Mouse (Mus musculus): Measurements from ENCODE around the gene Orc3.
"Not testable (repeated sequence)": the region's sequence is repeated elsewhere in the genome, so short reads cannot be mapped to it uniquely, and the experiment has no call there.

Orc3 gene

DNA sequence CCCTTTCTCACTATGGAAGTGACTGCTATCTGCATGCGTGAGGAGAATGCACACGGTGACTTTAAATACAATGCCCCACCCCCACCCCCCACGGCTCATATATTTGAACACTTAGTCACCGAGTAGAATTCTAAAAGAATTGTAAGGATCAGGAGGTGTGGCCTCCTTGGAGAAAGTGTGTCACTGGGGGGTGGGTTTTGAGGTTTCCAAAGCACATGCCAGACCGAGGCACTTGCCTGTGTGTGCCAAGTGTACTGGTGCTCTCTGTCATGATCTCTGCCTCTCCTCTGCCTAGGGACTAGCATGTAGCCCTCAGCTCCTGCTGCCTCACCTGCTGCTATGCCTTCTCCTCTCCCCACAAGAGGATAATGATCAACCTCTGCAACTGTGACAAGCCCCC, 32.3 kb downstream of the Orc3 start:
- no peak for DNase-seq (ENCODE audit: low spot score in 2 of 2)

DNA sequence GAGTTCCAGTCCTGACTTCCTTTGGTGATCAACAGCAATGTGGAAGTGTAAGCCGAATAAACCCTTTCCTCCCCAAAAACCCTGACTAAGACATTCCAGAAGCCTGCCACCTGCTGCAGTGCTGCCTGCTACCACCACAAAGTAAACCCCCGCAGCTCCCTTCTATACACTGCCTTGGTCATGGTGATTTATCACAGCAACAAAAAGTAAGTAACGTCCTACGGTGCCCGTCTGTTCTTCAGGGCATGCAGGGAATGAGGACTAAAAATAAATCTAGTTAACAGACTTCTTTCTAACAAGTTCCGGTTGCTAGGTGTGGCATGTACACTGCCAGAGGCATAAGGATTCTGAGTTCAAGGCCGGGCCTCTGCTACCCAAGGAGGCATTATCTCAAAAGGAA, 32.8 kb downstream of the Orc3 start:
- peak; percentile 40 to 54 for DNase-seq (ENCODE audit: low spot score in 2 of 2)

GRCm38 (mm10) chr4:34581489-34581888, 33.3 kb downstream of the Orc3 start:
- not testable (repeated sequence) for DNase-seq (ENCODE audit: low spot score in 2 of 2)

DNA sequence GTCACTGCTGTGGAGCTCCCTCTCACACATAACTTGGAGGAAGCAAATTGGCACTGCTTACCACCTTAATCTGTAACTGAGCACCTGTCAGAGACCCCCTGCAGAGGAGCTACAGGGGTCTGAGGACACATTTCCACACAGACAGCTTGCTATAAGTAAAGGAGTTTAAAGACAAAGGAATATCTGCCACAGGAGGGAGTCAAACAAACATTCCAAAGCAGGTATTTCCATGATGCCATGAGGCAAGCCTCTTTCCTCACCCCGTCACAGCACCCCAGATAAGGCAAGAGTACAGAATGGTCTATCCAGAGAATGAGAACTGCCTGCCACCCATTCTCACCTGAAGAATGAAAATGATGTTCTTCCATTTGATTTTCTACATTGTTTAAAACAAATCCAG, 35.5 kb downstream of the Orc3 start:
- DNase-seq (ENCODE audit: low spot score in 2 of 2), result no peak

DNA sequence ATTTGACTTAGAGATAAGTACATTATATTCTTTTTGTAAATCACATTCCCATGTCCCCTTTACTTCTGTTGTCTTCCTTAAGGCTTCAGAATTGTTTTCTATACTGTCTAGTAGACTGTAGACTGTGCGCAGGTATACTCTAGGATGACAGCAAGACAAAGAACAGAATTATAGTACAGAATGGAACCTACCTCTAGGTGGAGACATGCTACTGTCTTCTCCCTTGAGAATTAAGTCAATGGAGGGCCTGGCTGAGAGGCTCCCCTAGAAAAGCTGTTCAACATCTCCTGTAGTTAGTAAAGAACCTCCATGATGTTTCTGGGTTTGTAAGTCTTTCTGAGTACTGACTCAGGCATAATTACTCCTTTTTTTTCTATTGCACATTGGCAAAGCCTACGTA, 37.7 kb downstream of the Orc3 start:
- no peak for DNase-seq (ENCODE audit: low spot score in 2 of 2)

DNA sequence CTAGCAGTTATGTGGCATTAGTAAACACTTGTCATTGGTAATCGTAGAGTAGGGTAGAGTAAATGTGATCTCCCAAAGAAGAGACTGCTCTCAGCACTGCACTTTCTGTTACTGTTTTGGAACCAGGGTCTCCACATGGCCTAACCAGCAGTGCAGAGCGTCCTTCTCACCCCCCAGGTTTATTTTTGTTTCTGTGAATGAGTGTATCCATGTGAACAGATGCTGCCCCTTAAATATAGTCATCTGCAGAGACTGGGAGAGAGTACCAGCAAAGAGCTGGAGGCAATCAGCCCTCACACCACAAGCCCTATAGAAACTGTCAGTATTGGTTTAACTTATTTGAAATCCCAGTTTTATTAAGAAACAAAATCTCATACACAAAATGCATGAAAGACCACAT, 41.9 kb downstream of the Orc3 start:
- no peak for DNase-seq (ENCODE audit: low spot score in 2 of 2)

DNA sequence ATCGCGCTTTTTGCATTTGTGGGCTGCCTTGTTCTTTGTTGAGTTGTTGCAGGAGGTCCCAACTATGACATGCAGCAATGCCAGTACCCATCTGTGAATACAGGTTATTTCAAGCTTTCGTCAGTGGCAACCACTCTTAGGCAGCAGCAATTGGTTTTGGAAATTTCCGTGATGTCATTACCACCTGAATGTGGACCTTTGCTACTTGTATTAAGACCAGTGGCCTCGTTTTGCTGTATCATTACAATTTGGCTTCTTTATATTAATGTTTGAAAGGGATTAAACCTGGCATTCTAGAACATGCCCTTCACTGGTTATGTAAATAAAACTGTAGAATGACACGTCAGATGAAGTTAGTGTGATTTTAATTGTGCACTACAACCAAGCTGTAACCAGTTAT, 48.5 kb downstream of the Orc3 start:
- DNase-seq (ENCODE audit: low spot score in 2 of 2), result no peak

GRCm38 (mm10) chr4:34560971-34561370, 53.8 kb downstream of the Orc3 start:
- no peak for DNase-seq (ENCODE audit: low spot score in 2 of 2)

GRCm38 (mm10) chr4:34556183-34556582, 58.6 kb downstream of the Orc3 start:
- no peak for DNase-seq (ENCODE audit: low spot score in 2 of 2)

- no peak for DNase-seq (ENCODE audit: low spot score in 2 of 2)
Observed at GRCm38 (mm10) chr4:34555604-34556003, 59.1 kb downstream of the Orc3 start.

DNA sequence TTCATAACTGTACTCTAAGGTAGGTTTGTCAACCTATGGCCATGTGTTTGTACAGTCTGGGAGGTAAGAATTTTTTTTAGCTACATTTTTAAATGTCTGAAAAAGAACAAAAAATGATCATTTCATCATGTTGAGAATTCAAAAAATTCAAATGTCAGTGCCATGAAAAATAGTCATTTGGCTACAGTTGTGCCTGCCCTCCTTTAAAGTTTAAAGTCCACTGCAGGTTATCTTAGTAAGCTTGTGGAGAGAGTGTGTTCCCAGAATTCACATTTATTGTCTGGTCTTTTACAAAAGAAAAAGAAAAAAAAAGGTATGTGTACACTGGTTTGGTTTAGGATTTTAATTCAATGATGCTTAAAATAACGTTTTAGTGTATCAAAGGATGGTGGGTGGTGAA, 60.1 kb downstream of the Orc3 start:
- no peak for DNase-seq (ENCODE audit: low spot score in 2 of 2)

DNA sequence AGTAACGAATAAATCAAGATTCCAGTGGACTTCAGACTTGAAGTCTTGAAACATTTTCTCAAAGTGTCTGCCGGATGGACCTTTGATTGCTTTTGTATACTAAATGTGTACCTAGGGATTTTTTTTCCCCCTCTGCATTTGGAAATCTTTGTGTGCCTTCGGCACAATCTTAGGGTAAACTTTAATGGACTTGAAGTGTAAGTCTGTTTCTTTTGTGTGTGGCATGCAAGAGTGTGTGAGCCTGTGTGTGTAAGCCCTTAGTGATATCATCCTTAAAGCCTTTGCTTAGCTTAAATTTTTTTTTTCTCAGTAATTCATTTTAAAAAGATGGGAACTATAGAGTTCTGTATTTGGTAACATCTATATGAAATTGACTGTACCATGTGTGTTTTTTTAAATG, 62.8 kb downstream of the Orc3 start:
- DNase-seq (ENCODE audit: low spot score in 2 of 2), result no peak

GRCm38 (mm10) chr4:34551098-34551809, 63.5 kb downstream of the Orc3 start:
- no peak for DNase-seq (ENCODE audit: low spot score in 2 of 2)

- no peak for DNase-seq (ENCODE audit: low spot score in 2 of 2)
Observed at GRCm38 (mm10) chr4:34550748-34551097, 64.0 kb downstream of the Orc3 start, which contains the start of gene Akirin2. Gene Akirin2 (plus strand): TSS chr4:34550937.

DNA sequence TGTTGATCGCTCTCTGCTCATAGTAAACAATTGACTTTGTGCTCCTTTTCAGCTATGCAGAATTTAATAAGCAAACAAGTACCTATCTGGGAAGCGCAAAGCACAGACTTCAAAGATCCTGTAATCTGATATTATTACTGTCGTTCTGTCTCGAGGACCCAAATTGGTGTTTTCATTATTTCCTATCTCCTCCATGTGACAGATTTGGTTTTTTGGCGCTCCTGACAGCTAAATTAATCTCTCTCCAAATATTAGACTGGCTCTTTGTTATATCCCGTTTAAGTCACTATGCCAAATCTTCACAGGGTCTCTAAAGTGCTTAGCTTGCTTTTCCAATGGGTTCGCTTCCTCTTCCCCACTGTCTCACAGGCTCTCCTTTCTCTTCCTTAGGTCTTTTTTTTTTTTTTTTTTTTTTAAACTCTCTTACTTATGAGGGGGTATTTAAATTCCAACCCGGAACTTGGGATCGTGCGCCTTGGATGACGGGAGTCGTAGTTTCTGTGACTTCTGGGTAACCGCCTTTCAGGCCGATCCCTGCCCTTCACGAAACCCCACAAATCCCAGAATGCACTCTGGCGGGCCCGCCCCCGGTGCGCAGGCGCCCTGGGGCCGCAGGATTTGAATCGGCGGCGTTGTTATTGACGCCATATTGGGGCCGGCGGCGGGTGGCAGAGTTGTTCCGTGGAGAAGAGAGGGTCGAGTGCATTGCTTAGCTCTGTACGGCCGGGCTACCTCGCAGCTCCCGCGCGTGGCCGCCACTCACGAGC, 64.6 kb downstream of the Orc3 start:
- DNase-seq (ENCODE audit: low spot score in 2 of 2), result peak; percentile 95 to 97

- no peak for DNase-seq (ENCODE audit: low spot score in 2 of 2)
Observed at GRCm38 (mm10) chr4:34529941-34530340, 84.8 kb downstream of the Orc3 start.

DNA sequence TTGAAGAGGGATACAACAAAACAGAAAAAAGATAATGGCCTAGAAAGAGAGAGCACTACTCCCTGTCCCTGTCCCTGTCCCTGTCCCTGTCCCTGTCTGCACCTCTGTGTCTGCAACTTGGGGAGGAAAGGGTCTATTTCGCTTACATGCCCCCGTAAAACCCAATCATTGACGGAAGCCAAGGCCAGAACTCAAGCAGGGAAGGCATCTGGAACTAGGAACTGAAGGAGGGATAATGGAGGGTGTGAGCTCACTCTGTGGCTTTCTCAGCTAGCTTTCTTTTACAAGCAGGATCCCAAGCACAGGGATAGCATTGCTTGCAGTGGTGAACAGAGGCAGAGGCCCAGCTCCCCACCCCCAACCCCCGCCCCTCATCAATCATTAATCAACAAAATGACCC, 85.4 kb downstream of the Orc3 start:
- no peak for DNase-seq (ENCODE audit: low spot score in 2 of 2)

- DNase-seq (ENCODE audit: low spot score in 2 of 2), result no peak
Observed at GRCm38 (mm10) chr4:34528430-34529100, 86.2 kb downstream of the Orc3 start.

DNA sequence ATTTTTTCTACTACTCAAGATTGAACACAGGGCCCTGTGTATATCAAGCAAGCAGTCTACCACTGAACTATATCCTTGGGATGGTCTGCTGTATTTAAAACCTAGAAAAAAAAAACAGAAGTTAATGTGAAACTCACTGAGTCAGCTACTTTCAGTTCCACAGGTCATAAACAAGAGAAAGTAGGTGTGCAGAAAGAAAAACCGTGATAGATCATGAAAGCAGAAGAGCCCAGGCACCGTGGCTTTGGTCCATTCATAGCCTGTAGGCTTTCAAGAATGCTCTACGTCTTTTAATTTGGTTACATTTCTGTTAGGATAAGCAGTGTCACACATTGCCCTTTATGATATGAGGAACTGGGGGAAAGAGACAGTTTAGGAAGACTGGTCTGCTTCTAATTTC, 88.0 kb downstream of the Orc3 start:
- no peak for DNase-seq (ENCODE audit: low spot score in 2 of 2)

DNA sequence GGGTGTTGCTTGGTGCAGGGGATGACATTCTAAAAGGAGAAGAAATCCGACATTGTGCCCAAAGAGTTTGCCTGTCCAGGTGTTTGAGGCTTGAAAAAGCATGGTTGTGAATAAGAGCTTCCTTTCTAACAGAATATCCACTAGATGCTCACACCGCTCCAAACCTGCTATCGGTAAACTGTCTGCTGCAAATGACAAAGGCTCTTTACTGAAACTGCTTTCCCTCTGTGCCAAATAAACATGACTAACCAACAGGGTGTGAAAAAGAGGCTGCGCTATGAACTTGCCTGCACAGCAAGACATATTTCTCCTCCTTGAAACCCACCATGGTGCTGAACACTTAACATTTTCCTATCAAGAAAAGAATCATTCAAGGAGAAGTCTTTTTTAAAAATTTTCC, 91.2 kb downstream of the Orc3 start:
- DNase-seq (ENCODE audit: low spot score in 2 of 2), result no peak

DNA sequence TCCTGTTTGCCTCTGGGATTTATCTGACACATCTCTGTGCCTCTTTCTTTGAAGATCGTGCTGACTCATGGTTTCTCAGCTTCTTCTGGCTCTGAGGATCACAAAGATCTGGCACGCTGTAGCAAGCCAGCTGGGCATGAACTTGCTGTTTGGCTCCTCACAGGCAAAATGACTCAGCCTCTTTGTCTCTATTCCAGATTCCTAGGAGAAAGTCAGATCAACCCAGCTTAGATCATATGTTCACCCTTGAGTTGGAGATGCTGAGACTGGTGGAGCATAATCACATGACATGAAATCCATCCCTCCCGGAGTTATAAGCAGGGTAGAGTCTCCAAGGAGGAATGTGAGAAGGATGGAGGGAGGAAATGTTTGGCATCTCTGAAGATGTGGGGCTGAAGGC, 91.9 kb downstream of the Orc3 start:
- peak; percentile 29 to 62 for DNase-seq (ENCODE audit: low spot score in 2 of 2)

Measured in right cerebral cortex, postnatal 36 days (tissue).